Mouse (Mus musculus) adrenal gland, adult 8-10 months (tissue): Measurements from ENCODE around the gene Cdon. TPM values are rescaled to one million over a fixed set of nuclear protein-coding genes. Genes with fewer than 3 reads are reported as not detected.

ENCODE experiments used
- DNase-seq: peaks from one replicate; pipeline ENCODE4 v3.0.0; 2022
- total RNA-seq, 4 experiments: library from RNA; stranded (reverse); gene quantifications; 2 replicates each; pipeline ENCODE4 v1.2.4; 2022

The Cdon gene
- total RNA-seq, 4 experiments from 2014 or later: 11.2 to 15.8 (median 12.5) TPM

- no peak for DNase-seq
These were observed 74.0 kb downstream of the Cdon start for GRCm38 (mm10) chr9:35494937-35495336.

GRCm38 (mm10) chr9:35495471-35495870 is 74.5 kb downstream of the Cdon start:
- DNase-seq: no peak

DNA sequence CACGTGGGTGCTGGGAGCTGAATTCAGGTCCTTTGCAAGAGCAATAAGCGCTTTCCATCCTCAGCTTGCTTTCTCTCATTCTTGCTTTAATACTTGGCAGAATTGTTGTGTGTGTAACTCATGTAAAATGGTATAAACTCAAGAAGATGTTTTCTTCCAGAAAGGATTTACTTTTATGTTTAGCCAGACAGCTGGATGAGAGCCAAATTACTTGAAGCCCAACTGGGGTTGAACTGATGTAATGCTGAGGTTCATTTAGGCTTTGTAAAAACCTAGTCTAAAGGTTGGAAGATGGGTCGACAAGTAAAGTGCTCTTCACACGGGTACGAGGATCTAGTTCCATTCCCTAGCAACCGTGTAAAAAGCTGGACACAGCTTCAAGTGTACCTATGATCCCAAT is 79.0 kb downstream of the Cdon start:
- DNase-seq: no peak

GRCm38 (mm10) chr9:35502361-35503000 is 81.6 kb downstream of the Cdon start:
- DNase-seq: no peak

DNA sequence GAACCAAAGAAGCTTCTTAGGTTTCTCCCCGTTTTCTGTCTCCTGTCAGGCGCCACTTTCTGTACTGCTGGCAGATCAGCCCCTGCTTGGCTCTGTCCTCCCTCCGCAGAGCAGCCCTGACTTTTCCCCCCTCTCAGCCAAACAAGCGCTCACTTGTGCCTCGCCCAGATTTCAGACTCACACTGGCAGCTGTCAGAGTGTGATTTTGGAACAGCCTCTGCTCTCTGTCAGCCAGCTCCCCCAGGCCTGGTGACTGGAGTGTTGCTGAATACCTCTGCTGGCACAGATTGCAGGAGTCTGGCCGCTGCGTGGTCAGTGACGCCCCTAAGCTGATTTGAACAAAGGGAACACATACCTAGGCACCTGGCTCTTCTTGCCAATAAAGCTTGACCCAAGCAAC is 87.3 kb downstream of the Cdon start:
- DNase-seq: peak; percentile 21

DNA sequence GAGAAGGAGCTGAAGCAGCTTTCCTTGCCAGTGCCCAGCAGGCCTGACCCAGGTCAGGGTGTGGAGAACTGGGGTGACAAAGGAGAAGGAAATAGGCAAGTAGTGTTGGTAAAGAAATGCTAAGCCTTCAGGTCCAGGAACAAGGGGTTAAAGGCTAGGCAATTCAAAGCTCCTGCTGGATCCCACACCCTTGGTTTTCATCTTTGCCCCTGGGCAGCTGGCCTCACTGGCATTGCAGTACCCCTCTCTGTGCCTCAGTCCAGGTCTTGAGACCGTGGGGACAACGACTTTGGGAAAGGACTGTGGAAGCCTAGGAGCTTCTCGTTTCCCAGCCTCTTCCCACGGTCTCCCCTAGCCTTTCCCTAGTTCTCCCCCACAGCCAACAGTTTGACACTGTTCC is 93.0 kb downstream of the Cdon start:
- no peak for DNase-seq

GRCm38 (mm10) chr9:35516182-35516581 is 95.3 kb downstream of the Cdon start:
- no peak for DNase-seq

DNA sequence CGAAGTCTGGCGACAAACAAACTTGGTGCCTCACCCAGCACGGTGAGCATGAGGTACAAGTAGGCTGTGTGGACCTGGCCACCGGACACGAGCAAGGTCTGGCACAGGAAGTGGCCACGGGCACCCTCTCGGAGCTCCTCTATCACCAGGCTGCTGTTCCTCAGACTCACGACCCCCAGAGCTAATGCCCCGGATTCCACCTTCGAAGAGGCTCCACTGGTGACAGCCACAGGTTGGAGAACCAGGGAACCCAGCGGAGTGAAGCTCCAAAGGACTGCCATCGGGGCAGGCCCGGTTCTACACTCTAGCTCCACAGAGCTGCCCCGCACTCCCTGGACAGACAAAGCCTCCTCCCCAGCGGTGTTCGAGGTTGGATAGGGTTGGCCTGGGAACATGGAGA is 95.8 kb downstream of the Cdon start:
- DNase-seq: no peak

GRCm38 (mm10) chr9:35518169-35518568 is 97.2 kb downstream of the Cdon start, which contains the start of gene Gm1113:
Gene Gm1113 (minus strand): TSS chr9:35518269.
- DNase-seq: no peak

DNA sequence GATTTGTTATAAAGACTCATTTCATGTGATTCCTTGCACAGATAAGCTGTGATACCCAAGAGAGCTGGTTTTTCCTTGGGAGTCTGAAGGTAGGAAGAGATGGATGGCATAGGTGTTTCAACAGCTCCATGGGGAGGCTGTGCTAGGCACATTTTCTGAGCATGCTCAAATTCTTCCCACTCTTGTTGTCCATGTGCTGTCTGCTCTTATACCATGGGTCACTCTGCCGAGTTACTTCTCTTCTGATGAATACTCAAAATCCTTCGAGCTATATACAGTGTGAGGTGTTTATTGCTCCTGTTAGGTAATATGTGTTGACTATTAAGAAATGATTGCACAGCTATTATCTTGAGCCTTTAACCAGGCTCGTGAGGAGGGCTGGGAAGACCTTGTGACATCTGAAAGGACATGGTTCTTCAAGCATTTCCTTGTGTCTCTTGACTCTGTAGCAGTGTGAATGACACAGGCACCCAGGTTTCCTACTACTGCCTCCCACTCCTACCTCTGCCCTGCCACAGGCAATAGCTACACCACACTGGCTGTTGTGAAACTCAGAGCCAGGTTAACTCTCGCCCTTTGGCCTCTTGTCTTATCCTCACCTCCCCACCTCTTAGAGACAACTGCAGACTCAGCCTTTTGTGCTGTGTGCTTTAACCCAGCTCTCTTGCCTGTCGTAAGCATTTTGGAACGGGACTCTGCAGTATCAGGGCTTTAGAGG is 99.9 kb downstream of the Cdon start:
- DNase-seq: no peak

- DNase-seq: no peak
These were observed 101.3 kb downstream of the Cdon start for GRCm38 (mm10) chr9:35522241-35522640.

DNA sequence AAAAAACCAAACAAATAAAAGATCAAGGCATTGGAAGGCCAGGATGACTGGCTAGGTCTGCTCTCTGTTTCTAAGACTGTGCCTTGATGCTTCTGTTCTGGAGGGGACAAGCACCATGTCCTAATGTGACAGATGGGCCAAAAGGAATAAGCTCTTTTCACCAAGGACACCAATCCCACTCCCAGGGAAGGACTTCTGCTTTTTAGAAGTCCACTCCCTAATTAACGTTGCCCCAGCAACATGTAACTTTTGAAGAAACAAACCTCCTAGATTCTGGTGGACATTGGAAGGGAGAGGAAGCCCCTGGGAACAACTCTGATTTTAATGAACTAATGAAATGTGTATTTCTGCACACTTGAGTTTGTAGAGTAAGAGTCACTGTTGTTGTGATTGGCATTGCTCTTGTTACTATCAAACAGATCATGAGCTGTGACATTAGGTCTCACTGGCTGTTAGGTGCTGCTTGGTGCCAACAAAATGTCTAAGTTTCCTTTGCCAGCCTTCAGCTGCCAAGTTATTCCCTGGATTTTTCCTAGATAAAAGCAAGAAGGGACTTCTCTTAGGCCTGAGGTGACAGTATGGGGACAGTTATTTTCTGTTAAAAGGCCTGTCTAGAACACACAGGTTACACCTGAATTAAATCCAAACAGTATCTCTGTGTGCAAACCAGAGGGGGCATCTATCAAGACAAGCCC is 102.0 kb downstream of the Cdon start:
- no peak for DNase-seq

- no peak for DNase-seq
These were observed 102.6 kb downstream of the Cdon start for GRCm38 (mm10) chr9:35523541-35523940.

DNA sequence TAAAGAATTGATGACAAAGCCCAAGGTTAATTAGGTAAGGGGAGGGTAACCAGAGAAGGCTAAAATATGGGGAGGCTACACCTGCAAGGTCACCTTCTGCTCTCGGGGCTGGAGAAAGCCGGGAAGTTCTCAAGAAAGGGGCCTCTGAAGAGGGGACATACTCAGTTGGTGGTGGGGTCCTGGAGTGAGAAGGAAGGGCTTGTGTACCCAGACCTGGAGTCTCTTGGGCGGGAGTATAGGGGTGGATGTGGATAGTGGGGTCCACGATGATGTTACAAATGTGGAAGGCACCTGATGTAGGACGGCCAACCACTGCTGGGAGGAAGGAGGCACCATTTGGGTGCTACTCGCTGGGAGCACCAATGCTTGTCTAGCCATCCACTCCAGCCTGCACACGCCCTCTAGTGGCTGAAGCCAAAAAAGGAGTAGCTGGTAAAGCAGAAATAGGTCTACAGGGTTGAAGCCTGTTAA is 103.0 kb downstream of the Cdon start:
- DNase-seq: peak; percentile 46

DNA sequence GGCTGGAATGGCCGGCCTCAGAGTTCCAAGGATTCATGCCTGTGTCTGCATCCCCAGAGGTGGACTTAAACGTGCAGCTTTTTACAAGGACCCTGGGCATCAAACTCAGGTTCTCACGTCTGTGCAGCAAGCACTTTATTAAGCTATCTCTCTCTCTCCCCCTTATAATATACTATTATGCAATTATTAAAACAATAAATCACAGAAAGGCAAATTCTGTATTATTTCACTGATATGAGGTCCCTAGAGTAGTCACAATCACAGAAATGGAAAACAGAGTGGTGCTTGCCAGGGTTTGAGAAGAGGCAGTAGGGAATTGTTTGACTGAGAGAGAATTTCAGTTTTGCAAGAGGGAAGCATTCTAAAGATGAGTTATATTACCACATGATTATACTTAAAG is 108.2 kb downstream of the Cdon start:
- no peak for DNase-seq

GRCm38 (mm10) chr9:35529796-35530195 is 108.9 kb downstream of the Cdon start:
- no peak for DNase-seq

GRCm38 (mm10) chr9:35533266-35533665 is 112.3 kb downstream of the Cdon start:
- DNase-seq: no peak

- DNase-seq: no peak
These were observed 114.2 kb downstream of the Cdon start for GRCm38 (mm10) chr9:35535110-35535509.

DNA sequence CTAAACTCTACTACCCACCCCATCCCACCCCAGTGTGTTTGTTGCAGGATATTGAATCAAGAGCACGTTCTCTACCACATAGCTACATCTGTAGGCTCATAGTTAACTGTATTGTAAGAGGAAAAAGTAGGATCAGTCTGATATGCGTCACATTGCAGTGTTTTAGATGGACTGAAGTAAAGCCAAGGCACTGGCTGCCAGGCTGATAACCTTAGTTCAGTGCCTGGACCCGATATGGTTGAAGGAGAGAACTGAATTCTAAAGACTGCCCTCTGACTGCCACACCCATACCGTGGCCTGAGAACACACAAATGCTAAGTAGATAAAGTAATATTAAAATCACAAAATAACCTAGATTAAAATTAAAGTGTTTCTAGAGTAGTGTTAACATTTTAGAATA is 114.9 kb downstream of the Cdon start:
- no peak for DNase-seq

DNA sequence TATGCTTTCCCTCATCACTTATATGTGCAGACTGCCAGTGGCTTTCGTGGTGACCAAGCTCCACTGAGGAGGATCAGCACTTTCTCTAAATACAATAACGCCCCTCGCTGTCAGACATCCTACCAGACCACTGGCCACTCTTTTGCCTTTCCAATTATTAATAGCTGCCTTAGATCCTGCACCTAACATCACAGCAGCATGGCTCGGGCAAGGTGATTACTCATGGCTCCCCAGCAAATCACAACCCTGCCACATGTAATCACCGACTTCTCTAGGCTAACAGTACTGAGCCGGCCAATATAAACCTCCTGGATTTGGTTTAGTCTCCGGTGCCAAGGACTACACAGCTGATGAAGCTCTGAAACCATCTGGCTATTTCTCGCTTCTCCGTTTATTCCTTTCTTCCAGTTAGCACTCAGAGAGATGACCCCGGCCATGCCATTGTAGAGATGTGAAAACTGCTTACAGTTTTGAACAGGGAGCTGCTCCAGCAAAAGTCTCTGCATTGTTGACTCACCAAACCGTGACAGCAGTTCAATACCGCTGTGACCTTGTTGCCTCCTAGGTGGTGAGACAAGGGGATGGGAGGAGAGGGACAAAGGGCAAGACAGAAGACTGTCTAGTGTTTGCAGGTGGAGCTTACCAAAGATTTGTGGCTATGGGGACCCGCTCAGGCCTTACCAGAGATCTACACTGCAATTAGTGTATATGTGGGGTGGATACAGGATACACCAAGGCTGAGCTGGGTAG is 118.2 kb downstream of the Cdon start:
- DNase-seq: no peak

DNA sequence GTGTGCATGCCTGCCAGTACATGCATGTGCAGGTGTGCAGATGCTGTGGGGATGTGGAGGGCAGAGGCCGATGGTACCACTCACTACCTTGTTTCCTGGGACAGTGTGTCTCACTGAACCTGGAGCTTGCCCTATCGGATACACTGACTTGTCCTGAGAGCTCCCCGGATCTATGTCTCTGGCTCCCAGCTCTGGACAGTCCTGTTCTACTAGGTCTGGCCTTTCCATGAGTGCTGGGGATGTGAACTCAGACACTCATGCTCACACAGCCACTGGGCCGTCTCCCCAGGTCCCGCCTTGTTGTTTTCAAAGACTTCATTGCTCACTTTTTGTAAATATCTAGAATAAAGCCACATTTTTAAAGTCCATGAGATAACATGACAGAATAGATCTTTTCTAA is 120.1 kb downstream of the Cdon start:
- DNase-seq: no peak

- no peak for DNase-seq
These were observed 120.6 kb downstream of the Cdon start for GRCm38 (mm10) chr9:35541488-35541887.

GRCm38 (mm10) chr9:35541941-35542340 is 121.0 kb downstream of the Cdon start:
- DNase-seq: no peak
